Mouse (Mus musculus) heart, embryonic 12.5 days (tissue): ENCODE measurements around the gene Znrf2. TPM values are rescaled to one million over a fixed set of nuclear protein-coding genes. Genes with fewer than 3 reads are reported as not detected.

Experiments
- ATAC-seq: fragments of 200-750 bp; cut with Nextera tagmentation; 2 replicates; pipeline ENCODE4 v1.8.0; 2017; ENCODE audit warnings: moderate TSS enrichment, moderate library complexity; ENCODE audit not compliant: insufficient number of reproducible peaks, low FRiP score
- H3K27ac ChIP-seq: fragments of 300-500 bp; sonication (generic); 2 replicates; pipeline ENCODE4 v1.5.1; 2016; ENCODE audit warnings: mild to moderate bottlenecking, moderate library complexity; ENCODE audit not compliant: poor library complexity, severe bottlenecking
- H3K27me3 ChIP-seq: fragments of 300-500 bp; sonication (generic); replicated peaks from 2 replicates; pipeline ENCODE4 v1.6.1; 2016; ENCODE audit warnings: mild to moderate bottlenecking, moderate library complexity
- H3K36me3 ChIP-seq: fragments of 300-500 bp; sonication (generic); 2 replicates; pipeline ENCODE4 v1.6.1; 2016; ENCODE audit warnings: mild to moderate bottlenecking, moderate library complexity
- H3K4me1 ChIP-seq: fragments of 300-500 bp; sonication (generic); replicated peaks from 2 replicates; pipeline ENCODE4 v1.6.1; 2016; ENCODE audit warnings: mild to moderate bottlenecking
- H3K4me2 ChIP-seq: fragments of 300-500 bp; sonication (generic); 2 replicates; pipeline ENCODE4 v1.6.1; 2016; ENCODE audit warnings: mild to moderate bottlenecking, moderate library complexity
- H3K4me3 ChIP-seq: fragments of 300-500 bp; sonication (generic); 2 replicates; pipeline ENCODE4 v1.5.1; 2016; ENCODE audit warnings: mild to moderate bottlenecking
- H3K9ac ChIP-seq: fragments of 300-500 bp; sonication (generic); 2 replicates; pipeline ENCODE4 v1.6.1; 2016; ENCODE audit warnings: mild to moderate bottlenecking, moderate library complexity
- H3K9me3 ChIP-seq: fragments of 300-500 bp; sonication (generic); replicated peaks from 2 replicates; pipeline ENCODE4 v1.6.1; 2016; ENCODE audit warnings: mild to moderate bottlenecking, moderate library complexity
- WGBS: fragments of 180-500 bp; shearing (Covaris S2); methylation state at CpG from one replicate; pipeline ENCODE4 v1.1.7; 2016; 5-methylcytosine and 5-hydroxymethylcytosine counted together
- polyA plus RNA-seq: library from polyadenylated mRNA; unstranded; fragments of >200 nt; fragmentation: Nextera tagmentation; extraction: Ambion mirVana; gene quantifications from 2 replicates; pipeline ENCODE4 v1.2.1, GENCODE M21; 2016

Znrf2 gene
- 3.0 and 3.1 TPM in 2 replicates for polyA plus RNA-seq

GRCm38 (mm10) chr6:54816388-54817065, at the start of gene Znrf2:
TSS of gene Znrf2 (plus strand) at chr6:54816916.
- peaks cover 20% of the 10 kb centered on the region for H3K4me1 ChIP-seq
- no peaks in the 10 kb centered on the region for H3K27me3 ChIP-seq
- peak within 1 kb of the TSS; percentile 99 for H3K27ac ChIP-seq
- peak; percentile 99 for ATAC-seq
- H3K4me2 ChIP-seq, result peak within 1 kb of the TSS; percentile 75
- 4% methylated on average over 77 of the region's 88 CpGs for WGBS
- H3K36me3 ChIP-seq, result no peaks in the 10 kb centered on the region
- H3K4me3 ChIP-seq, result peak within 1 kb of the TSS; percentile 96
- H3K9ac ChIP-seq, result peak within 1 kb of the TSS; percentile 98
- H3K9me3 ChIP-seq, result no peaks in the 10 kb centered on the region

- Histone ChIP-seq H3K4me2 (no peak overlapping the region), H3K36me3 (no peaks in the 10 kb centered on the region), H3K4me3 (no peak overlapping the region), H3K27me3 (0 out of 2 replicates have a peak, but pooled peaks cover 2% of the 10 kb centered on the region), H3K9ac (no peak overlapping the region), H3K27ac (no peak overlapping the region), H3K9me3 (no peaks in the 10 kb centered on the region), H3K4me1 (peaks cover 23% of the 10 kb centered on the region)
- 20% methylated on average over 4 of the region's 4 CpGs for WGBS
- no peak for ATAC-seq
Measured at GRCm38 (mm10) chr6:54767746-54768145, 49.0 kb upstream of the Znrf2 start.

GRCm38 (mm10) chr6:54770766-54771165, 46.0 kb upstream of the Znrf2 start:
- H3K4me2 ChIP-seq, result no peak overlapping the region
- H3K9me3 ChIP-seq, result no peaks in the 10 kb centered on the region
- no peak overlapping the region for H3K27ac ChIP-seq
- WGBS, result 73% methylated on average over 4 of the region's 4 CpGs
- H3K4me1 ChIP-seq, result peaks cover 21% of the 10 kb centered on the region
- no peaks in the 10 kb centered on the region for H3K36me3 ChIP-seq
- H3K9ac ChIP-seq, result no peak overlapping the region
- no peak for ATAC-seq
- H3K27me3 ChIP-seq, result 0 out of 2 replicates have a peak, but pooled peaks cover 2% of the 10 kb centered on the region
- H3K4me3 ChIP-seq, result no peak overlapping the region

- H3K9me3 ChIP-seq, result no peaks in the 10 kb centered on the region
- 44% methylated on average over 8 of the region's 8 CpGs for WGBS
- H3K27me3 ChIP-seq, result 0 out of 2 replicates have a peak, but pooled peaks cover 2% of the 10 kb centered on the region
- H3K4me2 ChIP-seq, result 0 out of 2 replicates have a peak overlapping the region, but pooled peaks have one; percentile 10
- no peak overlapping the region for H3K4me3 ChIP-seq
- H3K9ac ChIP-seq, result no peak overlapping the region
- no peak overlapping the region for H3K27ac ChIP-seq
- peaks cover 21% of the 10 kb centered on the region for H3K4me1 ChIP-seq
- no peaks in the 10 kb centered on the region for H3K36me3 ChIP-seq
- ATAC-seq, result peak; percentile 74; the same call in 1 of the 2 replicates
Measured at GRCm38 (mm10) chr6:54771171-54771570, 45.5 kb upstream of the Znrf2 start.

- H3K27ac ChIP-seq, result no peak overlapping the region
- no peak for ATAC-seq
- H3K4me3 ChIP-seq, result no peak overlapping the region
Measured at GRCm38 (mm10) chr6:54772078-54772477, 44.6 kb upstream of the Znrf2 start.

GRCm38 (mm10) chr6:54775739-54776138, 41.0 kb upstream of the Znrf2 start:
- no peaks in the 10 kb centered on the region for H3K36me3 ChIP-seq
- H3K9me3 ChIP-seq, result no peaks in the 10 kb centered on the region
- ATAC-seq, result no peak
- H3K27me3 ChIP-seq, result no peaks in the 10 kb centered on the region
- no peak overlapping the region for H3K27ac ChIP-seq
- no peak overlapping the region for H3K9ac ChIP-seq
- H3K4me2 ChIP-seq, result no peak overlapping the region
- H3K4me3 ChIP-seq, result no peak overlapping the region
- peaks cover 24% of the 10 kb centered on the region for H3K4me1 ChIP-seq

More at GRCm38 (mm10) chr6:54772078-54772477, 44.6 kb upstream of the Znrf2 start:
- no peaks in the 10 kb centered on the region for H3K36me3 ChIP-seq
- H3K27me3 ChIP-seq, result no peaks in the 10 kb centered on the region
- H3K4me2 ChIP-seq, result no peak overlapping the region
- no peak overlapping the region for H3K9ac ChIP-seq
- WGBS, result 94% methylated on average over 5 of the region's 5 CpGs
- no peaks in the 10 kb centered on the region for H3K9me3 ChIP-seq
- H3K4me1 ChIP-seq, result peaks cover 20% of the 10 kb centered on the region

- peaks cover 28% of the 10 kb centered on the region for H3K4me1 ChIP-seq
- no peaks in the 10 kb centered on the region for H3K27me3 ChIP-seq
- no peaks in the 10 kb centered on the region for H3K36me3 ChIP-seq
- H3K9me3 ChIP-seq, result no peaks in the 10 kb centered on the region
- peak overlapping the region; percentile 21; the same call in 1 of the 2 replicates for H3K4me2 ChIP-seq
- no peak overlapping the region for H3K9ac ChIP-seq
- no peak for ATAC-seq
- 28% methylated on average over 8 of the region's 8 CpGs for WGBS
- no peak overlapping the region for H3K4me3 ChIP-seq
- no peak overlapping the region for H3K27ac ChIP-seq
Measured at GRCm38 (mm10) chr6:54777661-54778060, 39.1 kb upstream of the Znrf2 start.

GRCm38 (mm10) chr6:54779968-54780367, 36.7 kb upstream of the Znrf2 start:
- no peak overlapping the region for H3K9ac ChIP-seq
- no peak for ATAC-seq
- H3K27ac ChIP-seq, result no peak overlapping the region
- no peaks in the 10 kb centered on the region for H3K27me3 ChIP-seq
- peaks cover 28% of the 10 kb centered on the region for H3K4me1 ChIP-seq
- H3K4me3 ChIP-seq, result no peak overlapping the region
- 82% methylated on average over 5 of the region's 5 CpGs for WGBS
- no peak overlapping the region for H3K4me2 ChIP-seq
- H3K9me3 ChIP-seq, result no peaks in the 10 kb centered on the region
- no peaks in the 10 kb centered on the region for H3K36me3 ChIP-seq

- ATAC-seq, result no peak
- Histone ChIP-seq H3K4me3 (no peak overlapping the region), H3K9me3 (no peaks in the 10 kb centered on the region), H3K27ac (no peak overlapping the region), H3K27me3 (no peaks in the 10 kb centered on the region), H3K36me3 (no peaks in the 10 kb centered on the region), H3K4me2 (no peak overlapping the region), H3K9ac (no peak overlapping the region), H3K4me1 (peaks cover 28% of the 10 kb centered on the region)
- WGBS, result 52% methylated on average over 5 of the region's 5 CpGs
Measured at GRCm38 (mm10) chr6:54780569-54781304, 36.0 kb upstream of the Znrf2 start.

GRCm38 (mm10) chr6:54781881-54782280, 34.8 kb upstream of the Znrf2 start:
- Histone ChIP-seq H3K4me1 (peaks cover 28% of the 10 kb centered on the region), H3K9ac (no peak overlapping the region), H3K27ac (no peak overlapping the region), H3K36me3 (no peaks in the 10 kb centered on the region), H3K27me3 (no peaks in the 10 kb centered on the region), H3K4me3 (no peak overlapping the region), H3K9me3 (no peaks in the 10 kb centered on the region), H3K4me2 (no peak overlapping the region)
- ATAC-seq, result no peak
- 72% methylated on average over 6 of the region's 6 CpGs for WGBS

- no peaks in the 10 kb centered on the region for H3K27me3 ChIP-seq
- no peak overlapping the region for H3K4me2 ChIP-seq
- 71% methylated on average over 5 of the region's 5 CpGs for WGBS
- no peaks in the 10 kb centered on the region for H3K9me3 ChIP-seq
- no peaks in the 10 kb centered on the region for H3K36me3 ChIP-seq
- H3K27ac ChIP-seq, result no peak overlapping the region
- no peak for ATAC-seq
- peaks cover 21% of the 10 kb centered on the region for H3K4me1 ChIP-seq
- H3K4me3 ChIP-seq, result no peak overlapping the region
- no peak overlapping the region for H3K9ac ChIP-seq
Measured at GRCm38 (mm10) chr6:54785098-54785730, 31.5 kb upstream of the Znrf2 start.
